Mouse (Mus musculus): ENCODE results near the gene Elp4. TPM values are rescaled to one million over a fixed set of nuclear protein-coding genes. Genes with fewer than 3 reads are reported as not detected.

The Elp4 gene
- polyA plus RNA-seq, 1 experiment from 2014 or later = 40.9 TPM

DNA sequence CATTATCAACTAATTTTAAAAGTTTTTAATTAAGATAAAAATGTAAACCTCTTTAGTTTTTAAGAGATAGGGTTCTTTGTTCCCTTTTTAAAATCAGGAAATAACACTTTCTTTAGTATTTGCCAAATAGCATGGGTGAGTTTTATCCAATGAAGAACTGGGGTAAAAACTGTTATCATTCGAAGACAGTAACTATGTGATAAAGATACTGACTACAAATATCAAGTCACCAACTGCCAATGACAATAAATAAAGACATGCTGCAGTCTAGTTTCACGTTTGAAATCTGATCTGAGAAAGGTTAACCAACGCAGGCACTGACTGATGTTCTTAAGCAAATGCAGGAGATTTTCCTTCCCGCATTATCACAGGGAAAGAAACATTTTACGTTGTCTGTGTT is 100.9 kb downstream of the Elp4 start:
- Histone ChIP-seq H3K4me2 (no peak overlapping the region), H3K27me3 (no peaks in the 10 kb centered on the region), H3K4me1 (no peaks in the 10 kb centered on the region), H3K9me3 (replicated peaks) (no peaks in the 10 kb centered on the region), H3K27ac (no peak overlapping the region), H3K4me3 (replicated peaks) (no peak overlapping the region), H3K36me3 (no peaks in the 10 kb centered on the region), H3K9ac (no peak overlapping the region)
- ATAC-seq (replicated peaks; ENCODE audit: low FRiP score) = no peak
- 44% methylated on average over 5 of the region's 5 CpGs for WGBS

DNA sequence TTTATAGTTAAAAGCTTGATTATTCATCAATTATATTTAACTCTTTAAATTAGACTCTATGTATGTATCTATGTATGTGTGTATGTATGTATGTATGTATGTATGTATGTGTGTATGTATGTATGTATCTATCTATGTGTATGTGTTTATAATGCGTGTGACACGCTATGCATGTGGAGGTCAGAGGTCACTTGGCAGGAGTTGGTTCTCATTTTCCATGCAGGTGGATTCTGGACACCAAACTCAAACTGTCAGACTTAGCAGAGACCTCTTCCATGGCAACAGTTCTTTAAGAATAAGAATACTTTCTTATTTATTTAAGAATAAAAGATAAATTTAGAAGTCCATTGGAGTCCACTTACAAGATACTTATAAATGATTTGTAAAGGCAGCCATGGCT is 101.5 kb downstream of the Elp4 start:
- Histone ChIP-seq H3K27me3 (no peaks in the 10 kb centered on the region), H3K27ac (no peak overlapping the region), H3K4me1 (no peaks in the 10 kb centered on the region), H3K4me2 (no peak overlapping the region), H3K9me3 (replicated peaks) (no peaks in the 10 kb centered on the region), H3K36me3 (no peaks in the 10 kb centered on the region), H3K9ac (no peak overlapping the region), H3K4me3 (replicated peaks) (no peak overlapping the region)
- no peak for ATAC-seq (replicated peaks; ENCODE audit: low FRiP score)
- WGBS = 93% methylated on average over 2 of the region's 2 CpGs

DNA sequence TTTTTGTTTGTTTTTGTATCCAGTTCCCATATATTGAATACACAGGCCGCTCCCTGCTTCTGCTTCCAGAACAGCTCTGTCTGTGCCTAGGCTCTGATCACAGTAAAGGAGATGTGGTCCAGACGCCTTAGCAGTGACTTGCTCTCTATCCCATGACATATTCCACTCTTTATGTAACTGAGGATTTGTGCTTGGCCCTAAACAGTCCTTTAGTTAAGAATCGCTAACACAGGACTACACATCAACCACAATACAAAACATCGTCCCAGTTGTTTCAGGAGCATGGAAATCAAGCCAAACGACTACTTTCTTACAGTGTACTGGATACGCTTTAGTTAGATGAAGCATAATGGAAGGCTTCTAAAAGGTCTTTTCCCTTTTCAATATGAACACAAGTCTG is 102.8 kb downstream of the Elp4 start:
- no peak overlapping the region for H3K4me2 ChIP-seq
- no peaks in the 10 kb centered on the region for H3K9me3 ChIP-seq (replicated peaks)
- no peak overlapping the region for H3K9ac ChIP-seq
- ATAC-seq (replicated peaks; ENCODE audit: low FRiP score) = no peak
- H3K4me3 ChIP-seq (replicated peaks) = no peak overlapping the region
- H3K27me3 ChIP-seq = no peaks in the 10 kb centered on the region
- H3K27ac ChIP-seq = no peak overlapping the region
- WGBS = 91% methylated on average over 6 of the region's 6 CpGs
- no peaks in the 10 kb centered on the region for H3K36me3 ChIP-seq
- H3K4me1 ChIP-seq = no peaks in the 10 kb centered on the region

DNA sequence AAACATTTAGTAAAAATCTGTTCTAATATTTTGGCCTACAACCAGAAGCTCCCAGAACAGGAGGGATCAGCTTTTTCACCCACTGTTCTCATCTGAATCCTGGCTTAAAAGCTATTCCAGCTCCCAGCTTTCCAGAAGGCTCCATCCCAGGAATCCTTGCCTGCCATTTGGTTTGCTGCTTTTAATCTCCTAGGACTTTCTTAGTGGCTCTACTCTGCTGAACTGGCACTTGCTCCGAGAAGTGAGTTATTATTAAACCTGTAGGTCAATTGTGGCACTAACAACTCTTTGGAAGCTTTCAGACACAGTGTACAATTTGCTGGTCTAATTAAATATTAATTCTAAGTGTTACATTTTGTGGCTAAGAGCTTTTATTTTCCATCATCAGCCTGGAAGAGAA is 103.7 kb downstream of the Elp4 start:
- Histone ChIP-seq H3K27me3 (no peaks in the 10 kb centered on the region), H3K27ac (no peak overlapping the region), H3K9me3 (replicated peaks) (no peaks in the 10 kb centered on the region), H3K4me2 (no peak overlapping the region), H3K9ac (no peak overlapping the region), H3K4me1 (no peaks in the 10 kb centered on the region), H3K36me3 (no peaks in the 10 kb centered on the region), H3K4me3 (replicated peaks) (no peak overlapping the region)
- ATAC-seq (replicated peaks; ENCODE audit: low FRiP score) = no peak
- 60% methylated on average over 1 of the region's 1 CpGs for WGBS

DNA sequence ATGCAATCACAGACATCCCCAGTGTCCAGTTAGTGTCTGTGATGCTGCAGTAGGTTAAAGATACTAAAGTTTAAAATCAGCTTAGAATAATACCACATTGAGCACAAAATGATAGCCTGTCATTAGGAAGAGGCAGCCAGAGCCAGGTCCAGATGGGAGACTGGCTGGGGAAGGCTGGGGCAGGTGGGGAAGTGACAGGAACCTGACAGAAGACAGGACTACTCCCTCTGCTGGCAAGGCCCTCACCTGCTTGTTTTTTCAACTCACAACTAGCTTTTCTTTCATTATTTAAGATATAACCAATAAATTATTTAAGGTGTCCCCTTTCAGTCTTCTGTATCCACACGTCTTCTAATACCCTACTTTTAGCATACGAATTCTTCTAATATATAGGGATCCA is 104.5 kb downstream of the Elp4 start:
- Histone ChIP-seq H3K4me1 (no peaks in the 10 kb centered on the region), H3K9ac (no peak overlapping the region), H3K4me3 (replicated peaks) (no peak overlapping the region), H3K27me3 (no peaks in the 10 kb centered on the region), H3K36me3 (no peaks in the 10 kb centered on the region), H3K9me3 (replicated peaks) (no peaks in the 10 kb centered on the region), H3K4me2 (no peak overlapping the region), H3K27ac (no peak overlapping the region)
- ATAC-seq (replicated peaks; ENCODE audit: low FRiP score) = no peak
- 65% methylated on average over 2 of the region's 2 CpGs for WGBS

DNA sequence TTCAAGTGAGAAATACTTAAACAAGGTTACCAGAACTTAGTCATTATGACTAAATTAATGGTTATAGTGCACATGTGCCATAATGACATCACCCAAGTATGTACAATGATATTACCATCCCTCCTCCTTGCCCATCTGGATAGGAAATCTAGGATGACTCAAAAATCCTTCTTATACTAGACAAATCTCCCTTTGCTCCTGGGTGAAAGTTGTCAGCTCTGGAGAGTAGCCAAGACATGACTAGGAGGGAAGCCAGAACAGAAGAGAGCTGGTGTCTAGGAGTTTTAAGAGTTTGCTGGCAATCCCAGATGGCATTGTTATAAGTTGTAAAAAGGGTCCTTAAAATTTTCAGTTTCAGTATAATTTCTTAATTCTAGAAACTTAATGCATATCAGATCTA is 106.5 kb downstream of the Elp4 start:
- no peak overlapping the region for H3K4me2 ChIP-seq
- no peak overlapping the region for H3K9ac ChIP-seq
- H3K27me3 ChIP-seq = no peaks in the 10 kb centered on the region
- H3K4me3 ChIP-seq (replicated peaks) = no peak overlapping the region
- no peak for ATAC-seq (replicated peaks; ENCODE audit: low FRiP score)
- H3K4me1 ChIP-seq = no peaks in the 10 kb centered on the region
- no peaks in the 10 kb centered on the region for H3K9me3 ChIP-seq (replicated peaks)
- no peak overlapping the region for H3K27ac ChIP-seq
- H3K36me3 ChIP-seq = no peaks in the 10 kb centered on the region

DNA sequence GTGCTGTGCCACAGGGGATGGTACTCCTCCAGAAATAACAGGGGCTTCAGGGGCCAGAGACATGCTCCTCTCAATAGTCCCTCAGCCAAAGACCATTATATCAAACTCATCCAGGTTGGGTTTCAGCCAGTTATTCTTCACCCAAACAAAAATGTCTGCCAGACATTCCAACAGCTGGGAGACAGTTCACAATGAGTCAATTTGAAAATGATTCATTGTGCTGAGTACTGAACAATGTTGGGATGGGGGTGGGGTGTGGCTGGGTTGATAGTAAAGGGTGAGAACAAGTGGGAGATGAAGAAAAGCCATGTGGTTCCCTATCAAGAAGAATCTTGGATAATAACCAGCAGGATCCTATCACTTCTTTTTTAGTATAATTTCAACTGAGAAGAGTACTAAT is 108.3 kb downstream of the Elp4 start:
- H3K36me3 ChIP-seq = no peaks in the 10 kb centered on the region
- no peak overlapping the region for H3K4me3 ChIP-seq (replicated peaks)
- no peak overlapping the region for H3K9ac ChIP-seq
- H3K4me2 ChIP-seq = no peak overlapping the region
- no peaks in the 10 kb centered on the region for H3K27me3 ChIP-seq
- no peak overlapping the region for H3K27ac ChIP-seq
- H3K9me3 ChIP-seq (replicated peaks) = no peaks in the 10 kb centered on the region
- ATAC-seq (replicated peaks; ENCODE audit: low FRiP score) = no peak
- H3K4me1 ChIP-seq = no peaks in the 10 kb centered on the region

DNA sequence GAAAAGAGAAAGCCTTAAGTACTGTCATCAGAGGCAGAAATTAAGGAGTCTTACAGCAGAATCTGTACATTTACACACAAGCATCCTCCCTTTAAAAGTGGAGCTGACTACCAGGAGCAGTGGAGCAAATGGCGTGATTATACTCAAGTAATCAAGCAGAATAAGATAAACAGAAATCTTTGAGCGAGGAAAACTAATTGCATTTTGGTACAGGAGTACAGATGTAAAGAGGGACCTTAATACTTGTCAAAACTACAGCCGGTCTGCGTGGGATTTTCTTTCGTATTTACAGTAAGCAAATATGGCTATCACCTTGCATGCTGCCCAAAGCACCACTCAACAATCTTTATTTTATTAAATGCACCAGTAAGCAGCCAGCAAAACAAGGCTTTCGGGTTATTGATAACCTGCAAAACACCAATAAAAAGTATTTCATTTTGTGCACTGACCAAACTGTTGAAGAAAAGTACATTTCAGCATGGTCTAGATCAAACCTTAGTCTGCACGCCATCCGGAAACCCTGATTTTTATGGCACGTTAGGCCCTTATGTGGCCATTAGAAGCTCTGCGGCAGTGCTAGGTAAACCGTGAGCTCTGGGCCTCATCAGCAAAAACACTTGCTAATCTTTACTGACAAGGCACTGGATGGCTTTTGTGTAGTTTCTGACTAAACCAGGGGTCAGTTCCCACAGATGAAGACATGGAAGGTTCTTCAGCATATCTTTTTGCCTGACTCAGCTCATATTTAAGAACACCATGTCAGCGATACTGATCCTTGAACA is 111.8 kb downstream of the Elp4 start:
- no peaks in the 10 kb centered on the region for H3K4me1 ChIP-seq
- 78% methylated on average over 12 of the region's 12 CpGs for WGBS
- H3K27me3 ChIP-seq = no peaks in the 10 kb centered on the region
- no peak overlapping the region for H3K27ac ChIP-seq
- H3K36me3 ChIP-seq = no peaks in the 10 kb centered on the region
- ATAC-seq (replicated peaks; ENCODE audit: low FRiP score) = no peak
- H3K9ac ChIP-seq = no peak overlapping the region
- H3K4me2 ChIP-seq = no peak overlapping the region
- no peak overlapping the region for H3K4me3 ChIP-seq (replicated peaks)
- H3K9me3 ChIP-seq (replicated peaks) = no peaks in the 10 kb centered on the region

DNA sequence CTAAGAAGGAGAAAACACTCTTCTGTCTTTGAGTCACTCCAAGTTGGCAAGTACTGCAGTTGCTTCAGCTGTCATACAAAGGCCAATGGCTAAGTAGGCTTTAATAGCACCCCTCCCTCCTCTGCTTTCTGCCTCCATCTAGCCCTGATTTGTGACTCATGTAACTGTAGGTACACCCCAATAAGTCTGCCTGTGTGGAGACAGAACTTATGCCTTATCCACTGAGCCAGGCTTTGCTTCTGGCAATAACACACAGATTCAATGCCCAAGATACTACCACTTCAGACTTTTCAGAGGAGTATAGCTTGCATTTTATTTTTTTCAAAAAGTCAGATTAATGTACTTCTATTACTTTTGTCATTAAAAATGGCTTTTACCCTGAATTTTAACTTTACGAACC is 114.4 kb downstream of the Elp4 start:
- H3K9ac ChIP-seq = no peak overlapping the region
- no peaks in the 10 kb centered on the region for H3K9me3 ChIP-seq (replicated peaks)
- no peak overlapping the region for H3K4me2 ChIP-seq
- 90% methylated on average over 1 of the region's 1 CpGs for WGBS
- H3K4me1 ChIP-seq = no peaks in the 10 kb centered on the region
- H3K4me3 ChIP-seq (replicated peaks) = no peak overlapping the region
- H3K36me3 ChIP-seq = no peaks in the 10 kb centered on the region
- no peaks in the 10 kb centered on the region for H3K27me3 ChIP-seq
- H3K27ac ChIP-seq = no peak overlapping the region
- no peak for ATAC-seq (replicated peaks; ENCODE audit: low FRiP score)

DNA sequence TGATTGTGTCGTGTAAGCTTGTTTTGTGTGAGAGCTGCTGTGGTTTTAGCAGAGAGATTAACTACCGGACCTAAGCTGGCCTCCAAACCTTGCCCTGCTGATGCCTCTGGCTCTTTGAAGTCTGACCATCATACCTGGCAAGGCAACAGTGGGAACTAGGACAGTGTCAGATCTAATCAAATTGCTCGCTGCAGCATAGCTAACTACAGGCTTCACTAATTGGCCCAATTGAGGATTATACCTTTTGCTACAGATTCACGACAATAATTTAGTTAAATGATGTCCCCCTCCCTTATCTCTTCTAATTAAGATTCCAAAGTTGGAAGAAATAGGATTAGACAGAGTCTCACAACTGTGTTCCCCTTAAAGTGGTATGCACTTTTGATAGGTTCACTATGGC is 116.6 kb downstream of the Elp4 start:
- 68% methylated on average over 4 of the region's 4 CpGs for WGBS

DNA sequence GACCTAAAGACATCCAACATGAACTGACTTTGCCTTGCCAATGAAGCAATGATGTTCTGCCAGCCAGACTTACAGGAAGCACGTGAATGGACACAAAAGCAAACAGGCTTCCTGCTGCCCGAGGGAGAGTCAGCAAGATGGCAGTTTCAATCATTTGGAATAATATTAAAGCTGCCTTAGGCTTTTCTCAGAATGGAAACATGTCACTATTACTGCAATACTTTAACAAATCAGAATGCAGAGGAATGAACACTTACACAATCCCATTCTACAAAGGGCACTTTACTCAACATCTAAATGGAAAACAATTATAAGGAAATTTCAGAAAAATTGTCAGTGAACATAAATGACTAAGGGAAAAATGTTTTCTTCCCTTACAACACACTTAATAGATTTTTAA is 117.4 kb downstream of the Elp4 start:
- Histone ChIP-seq H3K4me1 (no peaks in the 10 kb centered on the region), H3K9ac (no peak overlapping the region), H3K27me3 (no peaks in the 10 kb centered on the region), H3K36me3 (no peaks in the 10 kb centered on the region), H3K27ac (no peak overlapping the region), H3K9me3 (replicated peaks) (no peaks in the 10 kb centered on the region), H3K4me2 (no peak overlapping the region), H3K4me3 (replicated peaks) (no peak overlapping the region)
- ATAC-seq (replicated peaks; ENCODE audit: low FRiP score) = no peak
- WGBS = 63% methylated on average over 2 of the region's 2 CpGs

More for the DNA sequence above, 116.6 kb downstream of the Elp4 start:
- no peak for ATAC-seq (replicated peaks; ENCODE audit: low FRiP score)
- Histone ChIP-seq H3K9ac (no peak overlapping the region), H3K4me1 (no peaks in the 10 kb centered on the region), H3K4me2 (no peak overlapping the region), H3K36me3 (no peaks in the 10 kb centered on the region), H3K9me3 (replicated peaks) (no peaks in the 10 kb centered on the region), H3K27me3 (no peaks in the 10 kb centered on the region), H3K27ac (no peak overlapping the region), H3K4me3 (replicated peaks) (no peak overlapping the region)

DNA sequence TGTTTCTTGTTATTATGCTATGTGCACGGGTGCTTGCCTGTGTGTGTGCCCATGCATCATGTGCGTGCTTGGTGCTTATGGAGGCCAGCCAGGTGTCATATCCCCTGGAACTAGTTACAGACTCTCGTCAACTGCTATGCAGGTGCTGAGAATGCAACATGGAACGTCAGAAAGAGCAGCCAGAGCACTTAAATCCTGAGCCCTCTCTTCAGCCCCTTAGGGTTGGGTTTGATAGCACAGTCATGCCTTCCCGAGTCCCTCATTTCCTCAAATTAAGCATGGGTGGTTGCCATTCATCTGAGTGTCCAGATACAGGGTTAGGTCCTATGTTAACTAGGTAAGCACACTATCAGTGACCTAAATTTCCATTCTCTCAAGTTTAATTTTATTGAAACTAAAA is 121.5 kb downstream of the Elp4 start:
- H3K4me2 ChIP-seq = no peak overlapping the region
- WGBS = 78% methylated on average over 5 of the region's 5 CpGs
- no peaks in the 10 kb centered on the region for H3K9me3 ChIP-seq (replicated peaks)
- H3K4me1 ChIP-seq = no peaks in the 10 kb centered on the region
- H3K36me3 ChIP-seq = no peaks in the 10 kb centered on the region
- H3K9ac ChIP-seq = no peak overlapping the region
- H3K27me3 ChIP-seq = no peaks in the 10 kb centered on the region
- no peak for ATAC-seq (replicated peaks; ENCODE audit: low FRiP score)
- no peak overlapping the region for H3K27ac ChIP-seq
- H3K4me3 ChIP-seq (replicated peaks) = no peak overlapping the region

DNA sequence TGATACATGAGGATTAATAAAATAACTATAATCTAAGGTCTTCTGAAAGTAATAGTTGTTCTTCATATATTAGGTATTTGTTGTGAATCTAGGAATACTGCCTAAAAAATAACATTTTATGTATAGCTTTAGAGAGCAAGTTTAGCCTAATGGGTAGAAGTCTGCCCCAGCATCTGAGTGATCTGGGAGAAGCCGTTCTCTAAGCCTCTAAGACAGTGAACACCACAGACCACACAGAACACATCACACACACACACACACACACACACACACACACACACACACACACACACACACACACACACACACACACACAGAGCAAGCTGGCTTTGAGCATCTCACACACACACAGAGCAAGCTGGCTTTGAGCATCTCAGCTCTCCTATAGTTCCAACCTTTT is 123.6 kb downstream of the Elp4 start:
- Histone ChIP-seq H3K4me2 (no peak overlapping the region), H3K27me3 (no peaks in the 10 kb centered on the region), H3K4me1 (no peaks in the 10 kb centered on the region), H3K9me3 (replicated peaks) (no peaks in the 10 kb centered on the region), H3K9ac (no peak overlapping the region), H3K4me3 (replicated peaks) (no peak overlapping the region), H3K27ac (no peak overlapping the region), H3K36me3 (no peaks in the 10 kb centered on the region)
- WGBS = 93% methylated on average over 1 of the region's 1 CpGs
- no peak for ATAC-seq (replicated peaks; ENCODE audit: low FRiP score)

All from kidney, embryonic 15.5 days (tissue).